Mouse (Mus musculus) heart, postnatal 0 days (tissue): ENCODE results near the gene Rbm48.

ENCODE experiments used
- CTCF ChIP-seq: IDR thresholded peaks from 2 replicates; pipeline ENCODE4 v1.5.1; 2016; ENCODE audit warnings: antibody characterized with exemption, control low read depth, low read depth
- EP300 ChIP-seq: IDR thresholded peaks from 2 replicates; pipeline ENCODE4 v1.6.1; 2016; ENCODE audit warnings: antibody characterized with exemption, low read depth

GRCm38 (mm10) chr5:3600790-3601189 lies 4.4 kb upstream of the Rbm48 start:
- TF ChIP-seq CTCF (no peak), EP300 (no peak)
